Mouse (Mus musculus) stomach, postnatal 0 days (tissue): ENCODE measurements around the gene Rtbdn.

Experiments used
- CTCF ChIP-seq: IDR thresholded peaks from 2 replicates; pipeline ENCODE4 v1.5.1; 2016; ENCODE audit warnings: antibody characterized with exemption, low read depth, mild to moderate bottlenecking, moderate library complexity
- EP300 ChIP-seq: optimal IDR thresholded peaks from 2 replicates; pipeline ENCODE3; 2016; ENCODE audit warnings: antibody characterized with exemption

DNA sequence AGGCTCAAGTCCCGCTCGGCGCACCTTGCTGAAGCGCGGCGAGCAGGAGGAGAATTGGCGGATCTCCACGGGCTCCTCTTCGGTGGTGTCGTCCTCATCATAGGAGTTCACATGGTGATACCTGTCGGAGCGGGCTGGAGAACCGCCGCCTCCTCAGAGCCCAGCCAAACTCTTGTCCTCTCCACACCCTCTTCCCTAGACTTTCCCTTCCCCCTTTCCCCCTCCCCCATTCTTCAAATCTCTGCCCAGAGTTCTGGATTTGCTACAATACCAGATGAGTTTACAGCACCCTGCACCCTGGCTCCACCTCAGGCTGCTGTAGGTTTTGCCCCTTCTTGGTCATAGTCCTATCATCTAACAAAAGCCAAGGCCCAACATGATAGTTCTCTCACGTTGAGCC, 28.1 kb upstream of the Rtbdn start:
- TF ChIP-seq EP300 (no peak), CTCF (no peak)
